Mouse (Mus musculus): ENCODE results near the gene Plod2.

- TF ChIP-seq POLR2A (IDR thresholded peaks at IDR 0.05; ENCODE audit: low read depth, low read length) (no peak), CTCF (IDR thresholded peaks at IDR 0.05; ENCODE audit: extremely low read depth, insufficient read depth, insufficient read length, insufficient replicate concordance) (no peak)
These were observed 45.4 kb downstream of the Plod2 start for GRCm38 (mm10) chr9:92587391-92587790.
